Mouse (Mus musculus): ENCODE measurements around the gene Myh13. TPM values are rescaled to one million over a fixed set of nuclear protein-coding genes. Genes with fewer than 3 reads are reported as not detected.
A peak's percentile ranks its signal among the peaks of the same experiment; 100 is the strongest.

Myh13 gene
- polyA plus RNA-seq, 1 experiment from 2014 or later: not detected

DNA sequence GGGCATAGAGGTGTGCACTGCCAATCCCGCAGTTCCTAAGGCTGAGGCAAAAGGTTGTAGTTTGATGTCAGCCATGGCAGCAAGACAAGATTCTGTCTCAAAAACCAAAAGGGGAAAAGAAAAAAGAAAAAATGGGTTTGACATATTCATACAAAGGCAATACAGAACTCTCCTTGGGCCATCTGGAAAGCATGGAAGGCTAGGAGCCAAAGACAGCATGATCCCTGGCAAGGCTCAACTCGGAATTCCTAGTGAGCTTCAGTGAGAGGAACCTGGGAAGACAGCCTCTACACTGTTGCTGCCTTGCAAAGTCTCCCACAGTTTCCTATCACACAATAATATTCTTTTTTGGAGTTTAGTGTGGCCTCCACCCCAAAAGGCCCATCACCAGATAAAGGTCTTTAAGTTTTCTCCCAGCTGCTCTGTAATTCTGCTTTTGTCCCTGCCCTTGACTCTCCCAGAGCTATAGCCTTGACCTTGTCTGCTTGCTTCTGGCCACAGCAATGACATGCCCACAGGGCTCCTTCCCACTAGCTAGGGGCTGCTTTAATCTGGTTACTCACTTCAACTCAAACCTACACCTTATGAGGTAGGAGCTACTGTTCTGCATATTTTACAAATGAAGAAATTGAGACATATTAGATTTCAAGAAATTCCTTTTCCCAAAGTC, 23.9 kb downstream of the Myh13 start:
- no peaks in the 10 kb centered on the region for H3K36me3 ChIP-seq (ENCODE audit: control insufficient read depth, insufficient read depth, low read length)
- H3K27ac ChIP-seq (replicated peaks): no peak overlapping the region
- no peak overlapping the region for H3K9ac ChIP-seq (ENCODE audit: low read length)
- no peaks in the 10 kb centered on the region for H3K27me3 ChIP-seq (ENCODE audit: control insufficient read depth, insufficient read depth, low read length)
- DNase-seq (ENCODE audit: low spot score): no peak
- no peaks in the 10 kb centered on the region for H3K4me1 ChIP-seq (replicated peaks; ENCODE audit: control insufficient read depth, insufficient read depth)
- ATAC-seq (ENCODE audit: low FRiP score, low TSS enrichment): no peak
- H3K9me3 ChIP-seq (ENCODE audit: control insufficient read depth, low read length): no peaks in the 10 kb centered on the region
- TF ChIP-seq CTCF (IDR thresholded peaks at IDR 0.05; ENCODE audit: low read depth) (no peak), EP300 (optimal IDR thresholded peaks at IDR 0.05) (no peak)
- no peak overlapping the region for H3K4me2 ChIP-seq (replicated peaks; ENCODE audit: low read depth)
- WGBS: 58% methylated on average over 2 of the region's 2 CpGs
- no peak overlapping the region for H3K4me3 ChIP-seq (ENCODE audit: low read depth, low read length)

DNA sequence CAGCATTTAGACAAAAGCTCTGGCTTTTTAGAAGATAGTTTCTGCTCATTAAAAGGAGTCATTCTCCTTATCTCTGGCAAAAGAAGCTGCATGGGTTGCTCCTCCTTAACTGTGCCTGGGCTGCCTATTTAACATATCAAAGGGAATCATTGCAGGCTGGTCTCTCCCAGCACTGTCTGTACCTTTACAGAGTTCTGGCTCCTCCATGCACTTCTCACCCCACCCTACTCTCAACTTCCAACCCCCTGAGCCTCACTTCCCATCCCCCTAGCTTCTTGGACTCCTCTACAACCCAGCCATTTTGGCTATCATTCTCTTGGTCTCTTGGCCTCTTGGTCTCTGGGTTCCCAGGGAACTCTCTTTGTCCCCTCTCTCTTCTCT, 24.4 kb downstream of the Myh13 start:
- Histone ChIP-seq H3K9me3 (ENCODE audit: control insufficient read depth, low read length) (no peaks in the 10 kb centered on the region), H3K9ac (ENCODE audit: low read length) (no peak overlapping the region), H3K27ac (replicated peaks) (no peak overlapping the region), H3K4me1 (replicated peaks; ENCODE audit: control insufficient read depth, insufficient read depth) (no peaks in the 10 kb centered on the region), H3K36me3 (ENCODE audit: control insufficient read depth, insufficient read depth, low read length) (no peaks in the 10 kb centered on the region), H3K27me3 (ENCODE audit: control insufficient read depth, insufficient read depth, low read length) (no peaks in the 10 kb centered on the region), H3K4me2 (replicated peaks; ENCODE audit: low read depth) (no peak overlapping the region), H3K4me3 (ENCODE audit: low read depth, low read length) (no peak overlapping the region)
- TF ChIP-seq EP300 (optimal IDR thresholded peaks at IDR 0.05): no peak
- no peak for DNase-seq (ENCODE audit: low spot score)
- no peak for ATAC-seq (ENCODE audit: low FRiP score, low TSS enrichment)

DNA sequence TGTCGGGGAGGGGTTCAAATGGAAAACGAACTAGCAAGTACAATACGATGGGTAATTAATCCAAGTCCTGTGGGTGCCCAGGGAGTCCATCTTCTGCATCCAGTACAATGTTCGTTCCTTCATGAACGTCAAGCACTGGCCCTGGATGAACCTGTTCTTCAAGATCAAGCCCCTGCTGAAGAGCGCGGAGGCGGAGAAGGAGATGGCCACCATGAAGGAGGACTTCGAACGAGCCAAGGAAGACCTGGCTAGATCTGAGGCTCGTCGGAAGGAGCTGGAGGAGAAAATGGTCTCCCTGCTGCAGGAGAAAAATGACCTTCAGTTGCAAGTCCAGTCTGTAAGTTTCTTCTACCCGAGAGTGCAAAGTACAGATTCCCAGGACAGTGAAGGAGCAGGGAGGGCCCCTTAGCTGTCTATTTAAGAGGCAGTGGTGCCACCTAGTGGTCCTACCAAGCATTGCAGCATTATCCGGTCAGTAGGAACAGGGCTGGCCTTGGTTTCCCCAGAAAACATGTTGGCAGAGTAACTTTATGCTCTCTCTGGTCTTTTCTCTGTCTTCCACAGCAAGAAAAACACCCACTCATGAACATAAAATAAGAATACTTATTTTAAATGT, 28.8 kb downstream of the Myh13 start:
- TF ChIP-seq CTCF (IDR thresholded peaks at IDR 0.05; ENCODE audit: low read depth) (peak; percentile 94), EP300 (optimal IDR thresholded peaks at IDR 0.05) (no peak)
- ATAC-seq (ENCODE audit: low FRiP score, low TSS enrichment) (peak; percentile 64), DNase-seq (ENCODE audit: low spot score) (peak; percentile 77)
- H3K9me3 ChIP-seq (ENCODE audit: control insufficient read depth, low read length): no peaks in the 10 kb centered on the region
- no peaks in the 10 kb centered on the region for H3K4me1 ChIP-seq (replicated peaks; ENCODE audit: control insufficient read depth, insufficient read depth)
- 45% methylated on average over 14 of the region's 14 CpGs for WGBS
- H3K4me2 ChIP-seq (replicated peaks; ENCODE audit: low read depth): no peak overlapping the region
- no peak overlapping the region for H3K4me3 ChIP-seq (ENCODE audit: low read depth, low read length)
- H3K27ac ChIP-seq (replicated peaks): no peak overlapping the region
- no peaks in the 10 kb centered on the region for H3K27me3 ChIP-seq (ENCODE audit: control insufficient read depth, insufficient read depth, low read length)
- no peaks in the 10 kb centered on the region for H3K36me3 ChIP-seq (ENCODE audit: control insufficient read depth, insufficient read depth, low read length)
- no peak overlapping the region for H3K9ac ChIP-seq (ENCODE audit: low read length)

DNA sequence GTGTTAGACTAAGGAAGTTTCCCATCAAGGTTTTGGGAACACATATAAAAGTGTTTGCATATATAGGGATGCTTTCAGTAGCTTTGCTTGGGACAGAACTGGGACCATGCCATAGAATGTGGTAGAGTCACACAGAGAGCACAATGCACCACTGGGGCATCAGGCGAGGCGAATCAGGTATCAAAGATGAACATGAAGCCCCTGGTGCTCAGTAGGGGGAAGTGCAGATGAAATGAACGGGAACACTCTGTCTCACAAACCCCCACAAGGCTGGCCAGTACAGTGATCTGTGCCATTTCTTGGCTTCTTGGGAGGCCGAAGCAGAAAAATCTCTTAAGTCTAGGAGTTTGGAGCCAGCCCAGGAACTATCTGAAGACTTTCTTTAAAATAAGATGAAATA, 31.6 kb downstream of the Myh13 start:
- no peak for ATAC-seq (ENCODE audit: low FRiP score, low TSS enrichment)
- 60% methylated on average over 4 of the region's 4 CpGs for WGBS
- TF ChIP-seq EP300 (optimal IDR thresholded peaks at IDR 0.05): no peak
- TF ChIP-seq CTCF (IDR thresholded peaks at IDR 0.05; ENCODE audit: low read depth): peak; percentile 47
- H3K4me2 ChIP-seq (replicated peaks; ENCODE audit: low read depth): no peak overlapping the region
- H3K9me3 ChIP-seq (ENCODE audit: control insufficient read depth, low read length): no peaks in the 10 kb centered on the region
- H3K27me3 ChIP-seq (ENCODE audit: control insufficient read depth, insufficient read depth, low read length): no peaks in the 10 kb centered on the region
- H3K36me3 ChIP-seq (ENCODE audit: control insufficient read depth, insufficient read depth, low read length): no peaks in the 10 kb centered on the region
- H3K4me3 ChIP-seq (ENCODE audit: low read depth, low read length): no peak overlapping the region
- no peaks in the 10 kb centered on the region for H3K4me1 ChIP-seq (replicated peaks; ENCODE audit: control insufficient read depth, insufficient read depth)
- no peak overlapping the region for H3K9ac ChIP-seq (ENCODE audit: low read length)
- no peak overlapping the region for H3K27ac ChIP-seq (replicated peaks)
- DNase-seq (ENCODE audit: low spot score): no peak

DNA sequence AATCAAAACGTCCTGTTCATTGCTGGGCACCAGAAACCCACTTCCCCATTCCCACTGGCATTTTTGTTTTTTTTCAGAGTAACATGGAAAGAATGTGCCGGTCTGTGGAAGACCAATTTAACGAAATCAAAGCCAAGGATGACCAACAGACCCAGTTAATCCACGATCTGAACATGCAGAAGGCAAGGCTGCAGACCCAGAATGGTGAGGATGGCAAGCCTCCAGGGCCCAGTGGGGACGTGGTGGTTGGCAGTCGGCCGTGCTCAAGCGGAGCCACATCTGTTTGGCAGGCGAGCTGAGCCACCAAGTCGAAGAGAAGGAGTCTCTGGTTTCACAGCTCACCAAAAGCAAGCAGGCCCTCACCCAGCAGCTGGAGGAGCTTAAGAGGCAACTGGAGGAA, 36.6 kb downstream of the Myh13 start:
- H3K9ac ChIP-seq (ENCODE audit: low read length): no peak overlapping the region
- DNase-seq (ENCODE audit: low spot score): no peak
- ATAC-seq (ENCODE audit: low FRiP score, low TSS enrichment): no peak

DNA sequence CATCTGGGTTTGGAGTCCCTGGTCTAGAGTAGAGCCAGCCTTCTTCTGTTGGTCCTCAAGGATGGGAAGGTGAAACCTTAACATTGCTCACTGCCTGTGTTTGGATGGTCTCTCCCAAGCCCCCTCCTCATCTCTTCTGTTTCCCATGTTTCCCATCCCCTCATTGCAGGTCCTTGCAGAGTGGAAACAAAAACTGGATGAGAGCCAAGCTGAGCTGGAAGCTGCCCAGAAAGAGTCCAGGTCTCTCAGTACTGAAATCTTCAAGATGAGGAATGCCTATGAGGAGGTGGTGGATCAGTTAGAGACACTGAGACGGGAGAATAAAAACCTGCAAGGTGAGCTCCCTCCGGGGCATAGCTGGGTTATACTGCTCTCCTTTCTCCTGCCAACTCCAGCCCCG, 40.8 kb downstream of the Myh13 start:
- Histone ChIP-seq H3K9me3 (ENCODE audit: control insufficient read depth, low read length) (no peaks in the 10 kb centered on the region), H3K9ac (ENCODE audit: low read length) (no peak overlapping the region), H3K27me3 (ENCODE audit: control insufficient read depth, insufficient read depth, low read length) (no peaks in the 10 kb centered on the region), H3K4me3 (ENCODE audit: low read depth, low read length) (no peak overlapping the region), H3K27ac (replicated peaks) (no peak overlapping the region), H3K4me2 (replicated peaks; ENCODE audit: low read depth) (no peak overlapping the region), H3K36me3 (ENCODE audit: control insufficient read depth, insufficient read depth, low read length) (no peaks in the 10 kb centered on the region), H3K4me1 (replicated peaks; ENCODE audit: control insufficient read depth, insufficient read depth) (no peaks in the 10 kb centered on the region)
- TF ChIP-seq CTCF (IDR thresholded peaks at IDR 0.05; ENCODE audit: low read depth) (no peak), EP300 (optimal IDR thresholded peaks at IDR 0.05) (no peak)
- DNase-seq (ENCODE audit: low spot score) (no peak), ATAC-seq (ENCODE audit: low FRiP score, low TSS enrichment) (no peak)
- 70% methylated on average over 3 of the region's 3 CpGs for WGBS

More for the DNA sequence above, 36.6 kb downstream of the Myh13 start:
- no peak for TF ChIP-seq CTCF (IDR thresholded peaks at IDR 0.05; ENCODE audit: low read depth)
- TF ChIP-seq EP300 (optimal IDR thresholded peaks at IDR 0.05): no peak
- 74% methylated on average over 10 of the region's 10 CpGs for WGBS
- Histone ChIP-seq H3K27ac (replicated peaks) (no peak overlapping the region), H3K27me3 (ENCODE audit: control insufficient read depth, insufficient read depth, low read length) (no peaks in the 10 kb centered on the region), H3K4me3 (ENCODE audit: low read depth, low read length) (no peak overlapping the region), H3K9me3 (ENCODE audit: control insufficient read depth, low read length) (no peaks in the 10 kb centered on the region), H3K36me3 (ENCODE audit: control insufficient read depth, insufficient read depth, low read length) (no peaks in the 10 kb centered on the region), H3K4me1 (replicated peaks; ENCODE audit: control insufficient read depth, insufficient read depth) (no peaks in the 10 kb centered on the region), H3K4me2 (replicated peaks; ENCODE audit: low read depth) (no peak overlapping the region)
